Mouse (Mus musculus) MEL (cell line): ENCODE measurements around the gene Ociad1. TPM values are rescaled to one million over a fixed set of nuclear protein-coding genes. Genes with fewer than 3 reads are reported as not detected.
A peak's percentile ranks its signal among the peaks of the same experiment; 100 is the strongest.

Experiments
- DNase-seq: peaks from one replicate; pipeline ENCODE4 v3.0.0; 2011; ENCODE audit warnings: low read depth, low spot score
- H3K27ac ChIP-seq: 2 replicates; pipeline ENCODE4 v1.5.1; 2012; ENCODE audit warnings: low read depth, mild to moderate bottlenecking, control low read depth, low read length, moderate library complexity; ENCODE audit not compliant: control insufficient read depth
- H3K27me3 ChIP-seq, 2 experiments: fragments of 150-350 bp in 1 of 2; sonication (generic) in 1 of 2; 2 replicates each; pipeline ENCODE4 v1.6.1; 2012; ENCODE audit warnings: low read length in 2 of 2, mild to moderate bottlenecking in 2 of 2, improper control_type of control experiment in 1 of 2, moderate library complexity in 1 of 2; ENCODE audit not compliant: insufficient read depth in 2 of 2, control insufficient read depth in 1 of 2
- H3K36me3 ChIP-seq, 2 experiments: 2 replicates each; pipeline ENCODE4 v1.6.1; 2012 to 2014; ENCODE audit warnings: low read length in 2 of 2, improper control_type of control experiment in 1 of 2, inconsistent platforms in 1 of 2, mild to moderate bottlenecking in 1 of 2; ENCODE audit not compliant: insufficient read depth in 2 of 2, control insufficient read depth in 1 of 2
- H3K4me1 ChIP-seq, 2 experiments: fragments of 150-350 bp in 1 of 2; sonication (generic) in 1 of 2; 2 replicates each; pipeline ENCODE4 v1.6.1; 2012; ENCODE audit warnings: low read length in 2 of 2, improper control_type of control experiment in 1 of 2, mild to moderate bottlenecking in 1 of 2; ENCODE audit not compliant: insufficient read depth in 2 of 2, control insufficient read depth in 1 of 2
- H3K4me3 ChIP-seq, 2 experiments: fragments of 150-350 bp in 1 of 2; sonication (generic) in 1 of 2; 2 replicates each; pipeline ENCODE4 v1.5.1; 2012; ENCODE audit warnings: low read depth in 2 of 2, low read length in 2 of 2, mild to moderate bottlenecking in 2 of 2, moderate library complexity in 2 of 2, control low read depth in 1 of 2, improper control_type of control experiment in 1 of 2; ENCODE audit not compliant: control insufficient read depth in 1 of 2, insufficient read depth in 1 of 2
- H3K79me2 ChIP-seq: 2 replicates; pipeline ENCODE4 v1.6.1; 2012; ENCODE audit warnings: mild to moderate bottlenecking, low read length, moderate library complexity; ENCODE audit not compliant: control insufficient read depth, poor library complexity, insufficient read depth
- H3K9ac ChIP-seq: 2 replicates; pipeline ENCODE4 v1.6.1; 2012; ENCODE audit warnings: low read depth, mild to moderate bottlenecking, control low read depth, low read length, moderate library complexity; ENCODE audit not compliant: control insufficient read depth, poor library complexity, severe bottlenecking
- H3K9me3 ChIP-seq: fragments of 150-350 bp; sonication (generic); replicated peaks from 2 replicates; pipeline ENCODE4 v1.6.1; 2012; ENCODE audit warnings: mild to moderate bottlenecking, low read length, improper control_type of control experiment, moderate library complexity; ENCODE audit not compliant: insufficient read depth
- CHD2 ChIP-seq: IDR thresholded peaks from 2 replicates; pipeline ENCODE4 v1.6.1; 2011; ENCODE audit warnings: low read length, improper control_type of control experiment
- E2F4 ChIP-seq: IDR thresholded peaks from 2 replicates; pipeline ENCODE4 v1.6.1; 2011; ENCODE audit warnings: low read depth, low read length, improper control_type of control experiment, borderline replicate concordance
- ELF1 ChIP-seq: IDR thresholded peaks from 2 replicates; pipeline ENCODE4 v1.6.1; 2014; ENCODE audit warnings: low read depth, mild to moderate bottlenecking, inconsistent platforms, low read length, improper control_type of control experiment, moderate library complexity
- ETS1 ChIP-seq: IDR thresholded peaks from 2 replicates; pipeline ENCODE4 v1.6.1; 2012; ENCODE audit warnings: low read depth, mild to moderate bottlenecking, inconsistent platforms, low read length, improper control_type of control experiment, moderate library complexity
- GABPA ChIP-seq: IDR thresholded peaks from 2 replicates; pipeline ENCODE4 v1.6.1; 2012; ENCODE audit warnings: low read depth, mild to moderate bottlenecking, inconsistent platforms, low read length, improper control_type of control experiment, moderate library complexity
- HCFC1 ChIP-seq: IDR thresholded peaks from 2 replicates; pipeline ENCODE4 v1.6.1; 2012; ENCODE audit warnings: low read depth, mild to moderate bottlenecking, inconsistent platforms, low read length, improper control_type of control experiment, moderate library complexity
- KAT2A ChIP-seq: conservative IDR thresholded peaks from 2 replicates; pipeline ENCODE4 v1.6.1; 2012; ENCODE audit warnings: low read depth, low read length, improper control_type of control experiment, inconsistent platforms
- MAFK ChIP-seq: IDR thresholded peaks from 2 replicates; pipeline ENCODE4 v1.6.1; 2011; ENCODE audit warnings: low read depth, mild to moderate bottlenecking, low read length, improper control_type of control experiment, borderline replicate concordance
- MAX ChIP-seq: IDR thresholded peaks from 2 replicates; pipeline ENCODE4 v1.6.1; 2011; ENCODE audit warnings: low read length, improper control_type of control experiment
- MAZ ChIP-seq: IDR thresholded peaks from 2 replicates; pipeline ENCODE4 v1.6.1; 2012; ENCODE audit warnings: low read depth, mild to moderate bottlenecking, inconsistent platforms, low read length, improper control_type of control experiment
- MEF2A ChIP-seq: IDR thresholded peaks from 2 replicates; pipeline ENCODE4 v1.6.1; 2014; ENCODE audit warnings: low read depth, mild to moderate bottlenecking, inconsistent platforms, low read length, improper control_type of control experiment; ENCODE audit not compliant: poor library complexity, insufficient replicate concordance, severe bottlenecking; ENCODE audit errors: extremely low read depth
- MXI1 ChIP-seq: IDR thresholded peaks from 2 replicates; pipeline ENCODE4 v1.6.1; 2011; ENCODE audit warnings: mild to moderate bottlenecking, low read depth, low read length, improper control_type of control experiment
- MYB ChIP-seq: IDR thresholded peaks from 2 replicates; pipeline ENCODE4 v1.6.1; 2011; ENCODE audit warnings: mild to moderate bottlenecking, low read depth, low read length, improper control_type of control experiment
- NELFE ChIP-seq: IDR thresholded peaks from 2 replicates; pipeline ENCODE4 v1.6.1; 2011; ENCODE audit warnings: low read depth, low read length, improper control_type of control experiment
- NRF1 ChIP-seq: IDR thresholded peaks from 2 replicates; pipeline ENCODE4 v1.6.1; 2014; ENCODE audit warnings: low read depth, mild to moderate bottlenecking, inconsistent platforms, low read length, improper control_type of control experiment, moderate library complexity; ENCODE audit not compliant: poor library complexity, insufficient read depth, severe bottlenecking
- POLR2A ChIP-seq, 2 experiments: IDR thresholded peaks; 2 replicates each; pipeline ENCODE4 v1.6.1; 2011 to 2012; ENCODE audit warnings: low read length in 2 of 2, mild to moderate bottlenecking in 2 of 2, control low read depth in 1 of 2, improper control_type of control experiment in 1 of 2, low read depth in 1 of 2, moderate library complexity in 1 of 2; ENCODE audit not compliant: control insufficient read depth in 1 of 2, insufficient read depth in 1 of 2, poor library complexity in 1 of 2
- POLR2AphosphoS5 ChIP-seq: IDR thresholded peaks from 2 replicates; pipeline ENCODE4 v1.6.1; 2012; ENCODE audit warnings: low read depth, borderline replicate concordance, mild to moderate bottlenecking, inconsistent platforms, low read length, moderate library complexity, mixed read lengths
- RAD21 ChIP-seq: IDR thresholded peaks from 2 replicates; pipeline ENCODE4 v1.6.1; 2011; ENCODE audit warnings: mild to moderate bottlenecking, low read depth, low read length, improper control_type of control experiment
- RCOR1 ChIP-seq: IDR thresholded peaks from 2 replicates; pipeline ENCODE4 v1.6.1; 2012; ENCODE audit warnings: low read depth, mild to moderate bottlenecking, inconsistent platforms, low read length, improper control_type of control experiment
- SIN3A ChIP-seq: IDR thresholded peaks from 2 replicates; pipeline ENCODE4 v1.6.1; 2012; ENCODE audit warnings: low read length, improper control_type of control experiment, inconsistent platforms
- TAL1 ChIP-seq: IDR thresholded peaks from 2 replicates; pipeline ENCODE4 v1.6.1; 2012; ENCODE audit warnings: mild to moderate bottlenecking, inconsistent platforms, low read length, moderate library complexity, mixed read lengths
- TBP ChIP-seq: IDR thresholded peaks from 2 replicates; pipeline ENCODE4 v1.8.0; 2011; ENCODE audit warnings: low read depth, low read length, improper control_type of control experiment
- TCF12 ChIP-seq: IDR thresholded peaks from 2 replicates; pipeline ENCODE4 v1.6.1; 2014; ENCODE audit warnings: low read depth, mild to moderate bottlenecking, inconsistent platforms, low read length, improper control_type of control experiment, moderate library complexity
- UBTF ChIP-seq: IDR thresholded peaks from 2 replicates; pipeline ENCODE4 v1.6.1; 2012; ENCODE audit warnings: low read depth, mild to moderate bottlenecking, inconsistent platforms, low read length, improper control_type of control experiment, moderate library complexity, borderline replicate concordance; ENCODE audit not compliant: insufficient read depth
- USF1 ChIP-seq: IDR thresholded peaks from 2 replicates; pipeline ENCODE4 v1.6.1; 2014; ENCODE audit warnings: low read depth, mild to moderate bottlenecking, inconsistent platforms, low read length, improper control_type of control experiment, moderate library complexity
- USF2 ChIP-seq, 2 experiments: IDR thresholded peaks; 2 replicates each; pipeline ENCODE4 v1.6.1; 2011 to 2012; ENCODE audit warnings: improper control_type of control experiment in 2 of 2, low read length in 2 of 2, borderline replicate concordance in 1 of 2, inconsistent platforms in 1 of 2, low read depth in 1 of 2, mild to moderate bottlenecking in 1 of 2; ENCODE audit not compliant: insufficient read depth in 1 of 2
- ZC3H11A ChIP-seq: IDR thresholded peaks from 2 replicates; pipeline ENCODE4 v1.6.1; 2012; ENCODE audit warnings: low read depth, mild to moderate bottlenecking, inconsistent platforms, low read length, improper control_type of control experiment
- ZKSCAN1 ChIP-seq: IDR thresholded peaks from 2 replicates; pipeline ENCODE4 v1.6.1; 2012; ENCODE audit warnings: low read depth, mild to moderate bottlenecking, inconsistent platforms, low read length, improper control_type of control experiment, moderate library complexity
- ZMIZ1 ChIP-seq: IDR thresholded peaks from 2 replicates; pipeline ENCODE4 v1.6.1; 2012; ENCODE audit warnings: low read depth, mild to moderate bottlenecking, inconsistent platforms, low read length, improper control_type of control experiment, moderate library complexity
- polyA plus RNA-seq, 2 experiments: library from polyadenylated mRNA; stranded (reverse) in 1 of 2; unstranded in 1 of 2; fragments of >175 nt in 1 of 2; fragments of >200 nt in 1 of 2; gene quantifications; 2 replicates each; pipeline versions ENCODE4 v1.2.1 to v1.2.4; 2012; ENCODE audit warnings: low replicate concordance in 2 of 2, low read depth in 1 of 2; ENCODE audit not compliant: insufficient read length in 2 of 2, insufficient read depth in 1 of 2, missing spikeins in 1 of 2
- total RNA-seq: library from RNA; depleted of rRNA; stranded (reverse); fragments of 300-350 nt; gene quantifications from 2 replicates; pipeline ENCODE4 v1.2.3, GENCODE M21; 2012

Gene Ociad1
- total and polyA plus RNA-seq, 3 experiments: 110 to 221 TPM; not detected in 1

DNA sequence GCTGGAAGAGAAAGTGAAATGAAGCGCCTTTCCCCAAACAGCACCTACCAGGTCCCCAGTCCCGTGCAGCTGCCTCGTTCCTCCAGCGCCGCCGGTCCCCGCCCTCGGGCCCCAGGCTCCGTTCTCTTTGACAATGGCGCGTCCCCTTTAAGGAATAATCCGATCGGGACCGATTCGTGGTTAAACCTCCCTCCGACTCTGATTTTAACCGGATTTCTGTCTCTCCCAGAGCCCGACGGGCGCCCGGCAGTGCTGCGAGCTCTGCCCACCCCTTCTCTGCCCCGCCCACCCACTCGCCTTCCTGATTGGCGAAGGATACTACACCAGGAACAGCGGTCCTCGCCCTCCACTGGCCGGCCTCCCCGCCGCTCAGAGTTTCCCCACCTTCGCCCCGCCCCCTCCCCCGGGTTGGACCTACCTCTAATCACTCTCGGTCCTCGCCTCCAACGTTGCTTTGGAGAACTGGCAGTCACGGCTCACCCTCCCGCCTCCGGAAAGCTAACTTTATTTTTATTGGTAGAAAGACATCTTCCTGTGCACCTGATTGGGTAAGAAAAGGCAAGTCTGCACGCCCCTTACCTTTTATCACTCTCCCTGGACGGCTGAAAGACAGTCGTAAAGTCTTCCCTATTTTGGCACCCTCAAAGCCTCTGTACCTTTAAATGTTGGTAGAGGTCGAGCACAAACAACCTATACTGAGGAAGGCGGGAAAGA is 36.1 kb upstream of the Ociad1 start, which contains the start of gene Fryl (continued):
- 0 out of 2 replicates have a peak, but pooled peaks have one; percentile 48 for TF ChIP-seq MAZ
- TF ChIP-seq TAL1: no peak
- TF ChIP-seq MYB: no peak
- TF ChIP-seq ZC3H11A: no peak
- TF ChIP-seq RCOR1: peak; percentile 95
- 0 out of 2 replicates have a peak, but pooled peaks have one; percentile 22 for TF ChIP-seq ETS1
- 0 out of 2 replicates have a peak, but pooled peaks have one; percentile 47 for TF ChIP-seq MXI1
- TF ChIP-seq RAD21: no peak
- TF ChIP-seq MEF2A: no peak
- TF ChIP-seq NRF1: no peak
- TF ChIP-seq POLR2AphosphoS5: no peak
- no peak for TF ChIP-seq MAFK
- peak; percentile 75 for TF ChIP-seq ZMIZ1
- TF ChIP-seq GABPA: no peak
- peak; percentile 92 for TF ChIP-seq TBP
- TF ChIP-seq UBTF: no peak
- peak; percentile 68 for TF ChIP-seq NELFE
- TF ChIP-seq POLR2A (IDR thresholded peaks at IDR 0.05; ENCODE audit: control insufficient read depth in 1 of 2, insufficient read depth in 1 of 2, low read depth in 1 of 2, low read length in 2 of 2, poor library complexity in 1 of 2): peak in 1 of 2 experiments; percentile 87; a peak in 2 of 4 replicates
- TF ChIP-seq USF1: no peak
- no peak; the same call in 1 of the 2 replicates for TF ChIP-seq KAT2A

DNA sequence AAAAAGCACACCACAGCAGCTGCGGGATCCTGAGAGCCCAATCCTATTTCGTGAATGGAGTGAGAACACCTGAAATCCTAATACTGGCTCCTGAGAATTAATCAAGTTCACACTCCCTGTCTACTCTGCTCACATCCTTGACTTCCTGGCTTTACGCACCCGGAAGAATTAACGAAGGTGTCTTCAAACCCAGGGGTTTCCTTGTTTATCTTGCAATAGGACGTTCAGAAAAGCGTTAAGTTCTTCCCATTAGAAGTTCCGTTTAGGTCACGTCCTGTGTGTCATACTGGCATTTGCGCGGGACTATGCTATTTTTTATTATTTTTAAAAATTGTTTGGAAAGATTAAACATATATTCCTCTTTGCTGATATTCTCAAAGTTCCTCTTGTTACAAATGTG is 35.5 kb upstream of the Ociad1 start:
- Histone ChIP-seq H3K9me3 (no peaks in the 10 kb centered on the region), H3K9ac (peak overlapping the region; percentile 72), H3K79me2 (peaks cover 25% of the 10 kb centered on the region), H3K27ac (peak overlapping the region; percentile 97), H3K27me3 (no peaks in the 10 kb centered on the region), H3K4me1 (peaks cover 16 to 23% of the 10 kb centered on the region in 2 experiments), H3K36me3 (peaks cover 0 to 28% of the 10 kb centered on the region in 2 experiments; a peak in 2 of 4 replicates), H3K4me3 (peak overlapping the region; percentile 48 to 59)
- DNase-seq: peak; percentile 83
- peak; percentile 58; the same call in 1 of the 2 replicates for TF ChIP-seq HCFC1
- TF ChIP-seq SIN3A: peak; percentile 68; the same call in 1 of the 2 replicates
- no peak for TF ChIP-seq CHD2
- TF ChIP-seq E2F4: peak; percentile 52; the same call in 1 of the 2 replicates
- no peak for TF ChIP-seq ZKSCAN1
- TF ChIP-seq MAX: peak; percentile 56; the same call in 1 of the 2 replicates
- peak; percentile 55; the same call in 1 of the 2 replicates for TF ChIP-seq MXI1
- peak; percentile 67 for TF ChIP-seq ELF1
- TF ChIP-seq USF2 (IDR thresholded peaks at IDR 0.05; ENCODE audit: borderline replicate concordance in 1 of 2, insufficient read depth in 1 of 2, low read depth in 1 of 2, low read length in 2 of 2): no peak
- no peak for TF ChIP-seq USF1
- TF ChIP-seq NRF1: 0 out of 2 replicates have a peak, but pooled peaks have one; percentile 7
- 0 out of 2 replicates have a peak, but pooled peaks have one; percentile 2 for TF ChIP-seq TCF12
- TF ChIP-seq TBP: peak; percentile 7; the same call in 1 of the 2 replicates
